Comparison of ENCODE assay signal across 1 mouse cellular context in the genomic region with DNA sequence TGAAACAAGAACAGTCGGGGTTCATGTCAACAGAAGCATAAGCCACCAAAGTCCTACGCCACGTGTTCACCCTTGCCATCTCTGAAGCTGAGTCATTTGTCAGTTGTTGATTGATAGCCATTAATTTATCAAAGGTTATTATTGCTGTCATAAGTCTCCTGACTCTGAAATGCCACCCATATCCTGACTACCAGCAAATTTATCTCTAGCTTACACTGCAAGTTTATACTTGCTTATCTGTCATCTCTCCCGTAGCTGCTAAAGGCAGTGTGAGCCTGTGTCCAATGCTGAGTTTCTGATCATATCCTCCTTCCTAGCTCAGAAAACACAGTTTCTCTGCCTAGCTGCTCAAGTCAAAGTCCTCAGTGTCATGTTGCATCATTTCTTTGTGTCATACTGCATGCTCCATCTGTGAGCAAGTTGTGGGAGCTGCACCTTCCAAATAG.
TF ChIP-seq lines count a peak whose summit lies in the region.

No protein-coding gene starts in this region.

TF ChIP-seq in MEL, 35 proteins besides CTCF, POLR2A, EP300 and RAD21 (continued from another document):
- TF ChIP-seq TBP (IDR thresholded peaks at IDR 0.05; ENCODE audit: low read depth, low read length) (0 out of 2 replicates have a peak, but pooled peaks have one; percentile 55), SIN3A (IDR thresholded peaks at IDR 0.05; ENCODE audit: low read length) (peak; percentile 86), MEF2A (IDR thresholded peaks at IDR 0.05; ENCODE audit: extremely low read depth, insufficient replicate concordance, low read depth, low read length, poor library complexity, severe bottlenecking) (no peak), POLR2AphosphoS2 (IDR thresholded peaks at IDR 0.05; ENCODE audit: low read length) (peak; percentile 49; the same call in 1 of the 2 replicates), GABPA (IDR thresholded peaks at IDR 0.05; ENCODE audit: low read depth, low read length) (no peak), USF1 (IDR thresholded peaks at IDR 0.05; ENCODE audit: low read depth, low read length) (peak; percentile 70), TAL1 (IDR thresholded peaks at IDR 0.05; ENCODE audit: low read length) (peak; percentile 32), ELF1 (IDR thresholded peaks at IDR 0.05; ENCODE audit: low read depth, low read length) (0 out of 2 replicates have a peak, but pooled peaks have one; percentile 3), BHLHE40 (IDR thresholded peaks at IDR 0.05; ENCODE audit: borderline replicate concordance, low read depth, low read length) (peak; percentile 82), NELFE (IDR thresholded peaks at IDR 0.05; ENCODE audit: low read depth, low read length) (peak; percentile 15; the same call in 1 of the 2 replicates), ZC3H11A (IDR thresholded peaks at IDR 0.05; ENCODE audit: low read depth, low read length) (no peak)
